Mouse (Mus musculus): ENCODE results near the gene Fbxl7. TPM values are rescaled to one million over a fixed set of nuclear protein-coding genes. Genes with fewer than 3 reads are reported as not detected.

Fbxl7 gene
- polyA plus RNA-seq, 1 experiment from 2014 or later, result 19.6 TPM

GRCm38 (mm10) chr15:26639726-26640125, 255.7 kb downstream of the Fbxl7 start:
- 72% methylated on average over 7 of the region's 7 CpGs for whole genome bisulfite sequencing
- H3K4me3 ChIP-seq, result no peak overlapping the region
- DNase-seq (ENCODE audit: low spot score), result no peak
- no peaks in the 10 kb centered on the region for H3K36me3 ChIP-seq
- H3K27me3 ChIP-seq (ENCODE audit: low read depth, poor library complexity, severe bottlenecking), result no peaks in the 10 kb centered on the region
- H3K4me1 ChIP-seq, result no peaks in the 10 kb centered on the region
- H3K27ac ChIP-seq, result no peak overlapping the region
- H3K9me3 ChIP-seq (replicated peaks), result no peaks in the 10 kb centered on the region

GRCm38 (mm10) chr15:26635591-26635990, 259.8 kb downstream of the Fbxl7 start:
- no peak for DNase-seq (ENCODE audit: low spot score)
- H3K4me1 ChIP-seq, result no peaks in the 10 kb centered on the region
- H3K9me3 ChIP-seq (replicated peaks), result no peaks in the 10 kb centered on the region
- WGBS, result 87% methylated on average over 5 of the region's 5 CpGs
- H3K36me3 ChIP-seq, result no peaks in the 10 kb centered on the region
- no peaks in the 10 kb centered on the region for H3K27me3 ChIP-seq (ENCODE audit: low read depth, poor library complexity, severe bottlenecking)
- H3K4me3 ChIP-seq, result no peak overlapping the region
- no peak overlapping the region for H3K27ac ChIP-seq

GRCm38 (mm10) chr15:26628181-26628580, 267.2 kb downstream of the Fbxl7 start:
- 90% methylated on average over 2 of the region's 2 CpGs for WGBS
- no peak for DNase-seq (ENCODE audit: low spot score)
- H3K4me3 ChIP-seq, result no peak overlapping the region
- H3K27ac ChIP-seq, result no peak overlapping the region
- H3K27me3 ChIP-seq (ENCODE audit: low read depth, poor library complexity, severe bottlenecking), result no peaks in the 10 kb centered on the region
- no peaks in the 10 kb centered on the region for H3K4me1 ChIP-seq
- H3K9me3 ChIP-seq (replicated peaks), result no peaks in the 10 kb centered on the region
- H3K36me3 ChIP-seq, result no peaks in the 10 kb centered on the region

- Histone ChIP-seq H3K27ac (no peak overlapping the region), H3K36me3 (no peaks in the 10 kb centered on the region), H3K9me3 (replicated peaks) (no peaks in the 10 kb centered on the region), H3K27me3 (ENCODE audit: low read depth, poor library complexity, severe bottlenecking) (no peaks in the 10 kb centered on the region), H3K4me1 (no peaks in the 10 kb centered on the region), H3K4me3 (no peak overlapping the region)
- DNase-seq (ENCODE audit: low spot score), result no peak
- WGBS, result 95% methylated on average over 17 of the region's 17 CpGs
Observed at GRCm38 (mm10) chr15:26623242-26623641, 272.1 kb downstream of the Fbxl7 start.

- DNase-seq (ENCODE audit: low spot score), result peak; percentile 36
- H3K27ac ChIP-seq, result no peak overlapping the region
- WGBS, result 63% methylated on average over 5 of the region's 5 CpGs
Observed at GRCm38 (mm10) chr15:26620279-26620678, 275.1 kb downstream of the Fbxl7 start.

GRCm38 (mm10) chr15:26619221-26619620, 276.2 kb downstream of the Fbxl7 start:
- WGBS, result 84% methylated on average over 7 of the region's 7 CpGs
- no peak for DNase-seq (ENCODE audit: low spot score)

More at GRCm38 (mm10) chr15:26620279-26620678, 275.1 kb downstream of the Fbxl7 start:
- no peaks in the 10 kb centered on the region for H3K36me3 ChIP-seq
- H3K4me3 ChIP-seq, result no peak overlapping the region
- H3K27me3 ChIP-seq (ENCODE audit: low read depth, poor library complexity, severe bottlenecking), result no peaks in the 10 kb centered on the region
- no peaks in the 10 kb centered on the region for H3K4me1 ChIP-seq
- H3K9me3 ChIP-seq (replicated peaks), result no peaks in the 10 kb centered on the region

GRCm38 (mm10) chr15:26596239-26596638, 299.1 kb downstream of the Fbxl7 start:
- WGBS, result 93% methylated on average over 3 of the region's 3 CpGs
- no peaks in the 10 kb centered on the region for H3K9me3 ChIP-seq (replicated peaks)
- no peak overlapping the region for H3K27ac ChIP-seq
- DNase-seq (ENCODE audit: low spot score), result no peak
- H3K27me3 ChIP-seq (ENCODE audit: low read depth, poor library complexity, severe bottlenecking), result no peaks in the 10 kb centered on the region
- no peak overlapping the region for H3K4me3 ChIP-seq
- peaks cover 21% of the 10 kb centered on the region; the same call in 1 of the 2 replicates for H3K4me1 ChIP-seq
- no peaks in the 10 kb centered on the region for H3K36me3 ChIP-seq

More at GRCm38 (mm10) chr15:26619221-26619620, 276.2 kb downstream of the Fbxl7 start:
- no peaks in the 10 kb centered on the region for H3K27me3 ChIP-seq (ENCODE audit: low read depth, poor library complexity, severe bottlenecking)
- no peaks in the 10 kb centered on the region for H3K4me1 ChIP-seq
- no peak overlapping the region for H3K4me3 ChIP-seq
- H3K36me3 ChIP-seq, result no peaks in the 10 kb centered on the region
- H3K9me3 ChIP-seq (replicated peaks), result no peaks in the 10 kb centered on the region
- no peak overlapping the region for H3K27ac ChIP-seq

- H3K4me1 ChIP-seq, result no peaks in the 10 kb centered on the region
- H3K27me3 ChIP-seq (ENCODE audit: low read depth, poor library complexity, severe bottlenecking), result no peaks in the 10 kb centered on the region
- no peak for DNase-seq (ENCODE audit: low spot score)
- no peaks in the 10 kb centered on the region for H3K9me3 ChIP-seq (replicated peaks)
- WGBS, result 88% methylated on average over 8 of the region's 8 CpGs
- H3K27ac ChIP-seq, result no peak overlapping the region
- no peak overlapping the region for H3K4me3 ChIP-seq
- H3K36me3 ChIP-seq, result no peaks in the 10 kb centered on the region
Observed at GRCm38 (mm10) chr15:26579947-26580709, 315.3 kb downstream of the Fbxl7 start.

GRCm38 (mm10) chr15:26578500-26578899, 316.9 kb downstream of the Fbxl7 start:
- H3K27me3 ChIP-seq (ENCODE audit: low read depth, poor library complexity, severe bottlenecking), result no peaks in the 10 kb centered on the region
- no peaks in the 10 kb centered on the region for H3K9me3 ChIP-seq (replicated peaks)
- H3K4me3 ChIP-seq, result no peak overlapping the region
- H3K36me3 ChIP-seq, result no peaks in the 10 kb centered on the region
- no peak for DNase-seq (ENCODE audit: low spot score)
- no peak overlapping the region for H3K27ac ChIP-seq
- no peaks in the 10 kb centered on the region for H3K4me1 ChIP-seq
- WGBS, result 95% methylated on average over 1 of the region's 1 CpGs

GRCm38 (mm10) chr15:26566076-26566475, 329.3 kb downstream of the Fbxl7 start:
- no peaks in the 10 kb centered on the region for H3K27me3 ChIP-seq (ENCODE audit: low read depth, poor library complexity, severe bottlenecking)
- no peaks in the 10 kb centered on the region for H3K9me3 ChIP-seq (replicated peaks)
- H3K36me3 ChIP-seq, result no peaks in the 10 kb centered on the region
- WGBS, result 92% methylated on average over 2 of the region's 2 CpGs
- H3K4me3 ChIP-seq, result no peak overlapping the region
- no peaks in the 10 kb centered on the region for H3K4me1 ChIP-seq
- DNase-seq (ENCODE audit: low spot score), result no peak
- H3K27ac ChIP-seq, result no peak overlapping the region

- peaks cover 12% of the 10 kb centered on the region for H3K36me3 ChIP-seq
- no peaks in the 10 kb centered on the region for H3K27me3 ChIP-seq (ENCODE audit: low read depth, poor library complexity, severe bottlenecking)
- H3K4me1 ChIP-seq, result no peaks in the 10 kb centered on the region
- no peak for DNase-seq (ENCODE audit: low spot score)
- no peak overlapping the region for H3K4me3 ChIP-seq
- no peaks in the 10 kb centered on the region for H3K9me3 ChIP-seq (replicated peaks)
- no peak overlapping the region for H3K27ac ChIP-seq
- WGBS, result 71% methylated on average over 10 of the region's 10 CpGs
Observed at GRCm38 (mm10) chr15:26553620-26554019, 341.8 kb downstream of the Fbxl7 start.

GRCm38 (mm10) chr15:26533997-26534700, 361.2 kb downstream of the Fbxl7 start:
- Histone ChIP-seq H3K27me3 (ENCODE audit: low read depth, poor library complexity, severe bottlenecking) (no peaks in the 10 kb centered on the region), H3K4me3 (no peak overlapping the region), H3K4me1 (peaks cover 7% of the 10 kb centered on the region), H3K36me3 (no peaks in the 10 kb centered on the region), H3K9me3 (replicated peaks) (no peaks in the 10 kb centered on the region), H3K27ac (no peak overlapping the region)
- WGBS, result 81% methylated on average over 3 of the region's 3 CpGs
- no peak for DNase-seq (ENCODE audit: low spot score)

GRCm38 (mm10) chr15:26519220-26519631, 376.2 kb downstream of the Fbxl7 start:
- H3K27ac ChIP-seq, result no peak overlapping the region
- H3K36me3 ChIP-seq, result no peaks in the 10 kb centered on the region
- WGBS, result 39% methylated on average over 6 of the region's 6 CpGs
- H3K4me1 ChIP-seq, result peaks cover 9% of the 10 kb centered on the region
- H3K27me3 ChIP-seq (ENCODE audit: low read depth, poor library complexity, severe bottlenecking), result no peaks in the 10 kb centered on the region
- no peaks in the 10 kb centered on the region for H3K9me3 ChIP-seq (replicated peaks)
- peak; percentile 36 for DNase-seq (ENCODE audit: low spot score)
- H3K4me3 ChIP-seq, result no peak overlapping the region
